Mouse (Mus musculus): ENCODE data around the gene Shisa4. TPM values are rescaled to one million over a fixed set of nuclear protein-coding genes. Genes with fewer than 3 reads are reported as not detected.
"Not testable (repeated sequence)": the region's sequence is repeated elsewhere in the genome, so short reads cannot be mapped to it uniquely, and the experiment has no call there.

Gene Shisa4
- polyA plus RNA-seq, 1 experiment from 2014 or later: 27.3 TPM

DNA sequence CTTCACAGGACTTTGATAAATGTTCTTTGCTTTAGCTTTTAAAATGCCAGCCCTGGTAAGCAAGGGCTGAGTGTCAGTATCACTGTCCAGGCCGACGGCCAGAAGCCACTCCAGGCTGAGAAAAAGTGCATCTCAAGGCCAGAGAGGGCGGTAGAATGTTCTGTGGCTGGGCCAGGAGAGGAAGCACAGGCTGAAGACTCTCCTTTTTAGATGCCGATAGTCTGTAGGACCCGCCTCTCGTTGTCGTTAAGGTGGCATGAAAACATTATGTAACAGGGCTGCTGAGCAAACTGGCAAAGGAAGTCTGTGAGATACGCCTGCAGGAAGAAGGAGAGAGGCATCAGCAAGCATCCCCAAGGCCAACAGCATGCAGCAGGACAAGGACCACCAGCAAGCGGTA, 10.1 kb upstream of the Shisa4 start:
- Histone ChIP-seq H3K4me2 (ENCODE audit: low read length) (no peak overlapping the region), H3K4me3 (ENCODE audit: low read depth, low read length) (no peak overlapping the region), H3K9me3 (ENCODE audit: control insufficient read depth, low read length) (no peaks in the 10 kb centered on the region), H3K27ac (ENCODE audit: low read depth) (no peak overlapping the region), H3K36me3 (ENCODE audit: control insufficient read depth, insufficient read depth, low read length) (peaks cover 76% of the 10 kb centered on the region), H3K4me1 (replicated peaks; ENCODE audit: control insufficient read depth, insufficient read depth, low read length) (no peaks in the 10 kb centered on the region), H3K9ac (ENCODE audit: low read length) (no peak overlapping the region), H3K27me3 (replicated peaks; ENCODE audit: control insufficient read depth, insufficient read depth, low read length) (no peaks in the 10 kb centered on the region)
- ATAC-seq (replicated peaks; ENCODE audit: low FRiP score, low TSS enrichment, low read depth) (no peak), DNase-seq (ENCODE audit: low spot score) (no peak)
- WGBS: 87% methylated on average over 9 of the region's 9 CpGs

DNA sequence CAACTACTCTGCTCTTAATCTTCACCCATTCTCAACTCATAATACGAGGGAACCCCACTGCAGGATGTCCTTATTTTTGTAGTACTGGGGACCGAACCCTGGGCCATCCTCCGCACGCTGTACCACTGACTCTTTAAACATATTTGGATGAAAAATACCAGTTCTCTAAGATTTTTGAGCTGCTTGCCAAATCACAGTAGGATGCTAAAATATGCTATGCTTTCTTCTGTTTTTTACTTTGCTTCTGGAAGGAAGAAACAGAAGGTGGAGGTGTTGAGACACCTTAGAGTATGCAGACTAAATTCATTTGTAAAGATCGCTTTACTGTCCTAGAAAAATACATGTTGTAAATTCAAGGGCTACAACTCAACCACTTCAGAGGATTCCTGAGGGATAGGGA, 9.1 kb upstream of the Shisa4 start:
- WGBS: 97% methylated on average over 5 of the region's 5 CpGs
- Histone ChIP-seq H3K4me2 (ENCODE audit: low read length) (no peak overlapping the region), H3K9me3 (ENCODE audit: control insufficient read depth, low read length) (no peaks in the 10 kb centered on the region), H3K27ac (ENCODE audit: low read depth) (no peak overlapping the region), H3K36me3 (ENCODE audit: control insufficient read depth, insufficient read depth, low read length) (peaks cover 66% of the 10 kb centered on the region), H3K27me3 (replicated peaks; ENCODE audit: control insufficient read depth, insufficient read depth, low read length) (no peaks in the 10 kb centered on the region), H3K4me1 (replicated peaks; ENCODE audit: control insufficient read depth, insufficient read depth, low read length) (no peaks in the 10 kb centered on the region), H3K9ac (ENCODE audit: low read length) (no peak overlapping the region), H3K4me3 (ENCODE audit: low read depth, low read length) (no peak overlapping the region)
- DNase-seq (ENCODE audit: low spot score): no peak
- no peak for ATAC-seq (replicated peaks; ENCODE audit: low FRiP score, low TSS enrichment, low read depth)

DNA sequence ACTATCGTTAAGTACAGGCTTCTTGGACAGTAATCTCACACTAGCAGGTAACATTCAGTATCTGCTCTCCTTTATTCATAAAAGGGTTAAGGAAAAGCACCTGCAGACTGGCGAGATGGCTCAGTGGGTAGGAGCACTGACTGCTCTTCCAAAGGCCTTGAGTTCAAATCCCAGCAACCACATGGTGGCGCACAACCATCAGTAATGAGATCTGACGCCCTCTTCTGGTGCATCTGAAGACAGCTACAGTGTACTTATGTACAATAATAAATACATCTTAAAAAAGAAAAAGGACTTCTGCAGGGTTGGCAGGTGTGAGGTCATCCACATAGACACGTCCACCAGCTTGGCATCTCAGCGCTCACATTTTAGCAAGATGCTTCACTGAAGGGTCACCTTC, 6.5 kb upstream of the Shisa4 start:
- not testable (repeated sequence) for H3K27me3 ChIP-seq (replicated peaks; ENCODE audit: control insufficient read depth, insufficient read depth, low read length); H3K9me3 ChIP-seq (ENCODE audit: control insufficient read depth, low read length); H3K9ac ChIP-seq (ENCODE audit: low read length); H3K4me3 ChIP-seq (ENCODE audit: low read depth, low read length); H3K4me2 ChIP-seq (ENCODE audit: low read length); ATAC-seq (replicated peaks; ENCODE audit: low FRiP score, low TSS enrichment, low read depth); DNase-seq (ENCODE audit: low spot score); H3K27ac ChIP-seq (ENCODE audit: low read depth); H3K4me1 ChIP-seq (replicated peaks; ENCODE audit: control insufficient read depth, insufficient read depth, low read length)
- H3K36me3 ChIP-seq (ENCODE audit: control insufficient read depth, insufficient read depth, low read length): peaks cover 40% of the 10 kb centered on the region
- WGBS: 69% methylated on average over 6 of the region's 6 CpGs

DNA sequence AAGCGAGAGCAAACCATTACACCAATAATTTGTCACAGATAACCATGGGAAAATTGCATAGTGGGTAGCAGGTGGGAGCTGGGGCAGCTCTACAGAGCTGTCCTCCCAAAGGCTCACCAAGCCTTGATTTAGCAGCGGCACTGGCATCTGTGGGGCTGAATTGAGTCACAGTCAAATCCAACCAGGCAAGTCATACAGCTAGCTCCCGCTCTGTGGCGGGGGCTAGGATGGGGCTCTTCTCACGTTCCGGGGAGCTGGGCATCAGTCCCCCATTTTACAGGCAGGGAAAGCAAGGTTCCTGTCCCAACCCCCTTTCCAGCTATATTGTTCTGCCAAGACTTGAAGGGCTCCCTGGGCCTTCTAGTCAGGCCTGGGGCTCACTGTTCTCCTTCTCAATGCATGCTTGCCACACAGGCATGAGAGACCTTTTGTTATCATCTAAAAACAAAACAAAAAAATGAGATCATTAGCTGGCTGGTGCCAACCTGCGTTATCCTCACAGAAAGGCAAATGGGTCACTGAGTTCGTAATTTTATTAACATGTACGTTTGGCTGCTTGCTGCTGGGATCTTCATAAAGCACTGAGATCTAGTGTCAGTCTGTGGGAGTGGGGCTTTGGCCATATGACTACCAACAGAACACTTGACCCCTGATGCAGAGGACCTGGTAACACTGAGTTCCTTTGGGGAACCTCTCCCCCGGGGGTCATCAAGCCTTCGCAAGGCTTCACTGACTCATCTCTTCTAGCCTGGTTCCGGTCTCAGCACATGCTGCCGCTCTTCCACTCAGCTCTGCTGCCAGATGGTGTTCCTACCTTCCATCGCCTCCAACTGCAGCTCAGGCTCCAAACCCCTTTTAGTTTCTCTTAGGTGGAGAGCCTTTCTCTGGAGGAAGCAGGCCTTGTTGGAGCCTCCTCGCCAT, 5.3 kb upstream of the Shisa4 start:
- Histone ChIP-seq H3K36me3 (ENCODE audit: control insufficient read depth, insufficient read depth, low read length) (peaks cover 28% of the 10 kb centered on the region), H3K4me1 (replicated peaks; ENCODE audit: control insufficient read depth, insufficient read depth, low read length) (no peaks in the 10 kb centered on the region), H3K27ac (ENCODE audit: low read depth) (no peak overlapping the region), H3K27me3 (replicated peaks; ENCODE audit: control insufficient read depth, insufficient read depth, low read length) (no peaks in the 10 kb centered on the region), H3K4me3 (ENCODE audit: low read depth, low read length) (no peak overlapping the region), H3K4me2 (ENCODE audit: low read length) (no peak overlapping the region), H3K9me3 (ENCODE audit: control insufficient read depth, low read length) (no peaks in the 10 kb centered on the region), H3K9ac (ENCODE audit: low read length) (no peak overlapping the region)
- DNase-seq (ENCODE audit: low spot score) (no peak), ATAC-seq (replicated peaks; ENCODE audit: low FRiP score, low TSS enrichment, low read depth) (no peak)
- 73% methylated on average over 15 of the region's 15 CpGs for WGBS

DNA sequence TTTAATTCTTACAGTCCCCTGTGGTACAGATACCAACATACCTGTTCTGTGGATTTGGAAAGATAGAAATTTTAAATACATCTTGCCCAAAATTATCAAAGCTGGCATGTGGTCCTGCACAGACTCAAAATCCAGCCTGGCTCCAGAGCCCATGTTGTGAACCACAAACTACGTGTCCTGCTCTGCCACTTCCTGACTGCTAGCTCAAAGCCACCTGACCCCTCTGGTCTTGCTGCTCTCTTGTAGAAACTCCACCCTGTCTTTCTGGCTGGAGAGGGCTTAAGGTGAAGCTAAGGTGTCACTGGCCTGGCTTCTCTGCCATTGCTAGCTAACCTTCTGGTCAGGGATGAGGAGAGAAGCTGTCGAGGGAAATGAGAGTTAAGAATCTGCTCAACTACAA, 4.0 kb upstream of the Shisa4 start:
- Histone ChIP-seq H3K9me3 (ENCODE audit: control insufficient read depth, low read length) (no peaks in the 10 kb centered on the region), H3K4me1 (replicated peaks; ENCODE audit: control insufficient read depth, insufficient read depth, low read length) (peaks cover 2% of the 10 kb centered on the region), H3K4me2 (ENCODE audit: low read length) (no peak overlapping the region), H3K36me3 (ENCODE audit: control insufficient read depth, insufficient read depth, low read length) (peaks cover 16% of the 10 kb centered on the region), H3K27ac (ENCODE audit: low read depth) (no peak overlapping the region), H3K9ac (ENCODE audit: low read length) (no peak overlapping the region), H3K27me3 (replicated peaks; ENCODE audit: control insufficient read depth, insufficient read depth, low read length) (no peaks in the 10 kb centered on the region), H3K4me3 (ENCODE audit: low read depth, low read length) (no peak overlapping the region)
- ATAC-seq (replicated peaks; ENCODE audit: low FRiP score, low TSS enrichment, low read depth) (no peak), DNase-seq (ENCODE audit: low spot score) (no peak)
- WGBS: 50% methylated on average over 2 of the region's 2 CpGs

DNA sequence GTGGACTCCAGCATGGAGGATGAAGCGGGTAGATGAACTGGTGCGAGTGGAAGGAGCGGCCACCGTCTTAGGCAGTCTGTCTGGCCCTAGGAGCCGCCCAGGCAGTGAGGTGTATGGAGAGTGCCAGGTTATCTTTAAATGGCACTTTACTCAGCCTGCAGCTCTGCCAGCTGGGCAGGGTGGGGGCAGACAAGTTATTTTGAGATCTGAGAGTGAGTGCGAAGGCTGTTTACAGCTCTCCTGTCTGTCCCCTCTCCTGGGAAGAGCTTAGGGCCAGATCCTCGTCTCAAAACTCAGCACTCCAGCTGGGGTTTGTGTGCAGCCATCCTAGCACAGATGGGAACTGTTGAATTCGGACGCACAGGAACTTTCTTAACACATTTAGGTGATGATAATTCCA, 3.5 kb upstream of the Shisa4 start:
- H3K4me3 ChIP-seq (ENCODE audit: low read depth, low read length): no peak overlapping the region
- H3K27ac ChIP-seq (ENCODE audit: low read depth): no peak overlapping the region
- no peak overlapping the region for H3K9ac ChIP-seq (ENCODE audit: low read length)
- ATAC-seq (replicated peaks; ENCODE audit: low FRiP score, low TSS enrichment, low read depth): no peak
- no peaks in the 10 kb centered on the region for H3K27me3 ChIP-seq (replicated peaks; ENCODE audit: control insufficient read depth, insufficient read depth, low read length)
- H3K4me2 ChIP-seq (ENCODE audit: low read length): no peak overlapping the region
- peaks cover 12% of the 10 kb centered on the region for H3K36me3 ChIP-seq (ENCODE audit: control insufficient read depth, insufficient read depth, low read length)
- no peaks in the 10 kb centered on the region for H3K9me3 ChIP-seq (ENCODE audit: control insufficient read depth, low read length)
- 53% methylated on average over 9 of the region's 9 CpGs for WGBS
- DNase-seq (ENCODE audit: low spot score): no peak
- peaks cover 5% of the 10 kb centered on the region for H3K4me1 ChIP-seq (replicated peaks; ENCODE audit: control insufficient read depth, insufficient read depth, low read length)

DNA sequence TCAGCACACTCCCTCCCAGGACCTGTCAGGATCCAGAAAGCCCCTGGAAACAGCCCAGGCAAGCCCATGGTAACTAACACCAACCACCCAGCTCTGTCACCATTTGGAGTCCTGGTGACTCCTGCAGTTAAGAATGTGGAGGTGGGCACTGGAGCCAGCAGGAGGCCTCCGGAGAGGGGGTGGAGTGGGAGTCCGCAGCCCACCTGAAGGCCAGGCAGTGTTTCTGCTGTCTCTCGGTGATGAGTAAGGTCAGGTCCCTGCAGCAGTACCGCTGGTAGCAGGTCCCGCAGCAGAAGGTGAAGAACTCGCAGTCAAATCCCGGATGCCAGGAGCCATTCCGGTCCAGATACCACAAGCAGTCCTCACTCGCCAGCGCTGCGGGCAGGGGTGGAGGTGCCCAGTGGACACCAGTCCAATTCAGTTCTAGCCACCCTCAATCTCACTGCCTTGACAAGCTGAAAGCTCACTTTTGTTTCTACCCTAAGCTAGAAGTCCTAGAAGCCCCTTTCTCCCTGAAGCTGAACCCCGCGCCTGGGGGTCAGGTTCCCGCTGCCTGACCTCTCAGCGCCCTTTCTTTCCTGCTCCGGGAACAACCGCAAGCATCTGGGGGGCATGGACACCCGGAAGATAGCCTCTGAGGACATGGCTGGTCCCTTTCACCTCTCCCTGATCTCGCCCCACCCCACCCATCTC, 716 bp downstream of the Shisa4 start:
- H3K27ac ChIP-seq (ENCODE audit: low read depth): peak overlapping the region; percentile 64
- no peaks in the 10 kb centered on the region for H3K9me3 ChIP-seq (ENCODE audit: control insufficient read depth, low read length)
- peak overlapping the region; percentile 56 for H3K4me3 ChIP-seq (ENCODE audit: low read depth, low read length)
- H3K4me2 ChIP-seq (ENCODE audit: low read length): peak overlapping the region; percentile 73
- peak; percentile 76 for DNase-seq (ENCODE audit: low spot score)
- H3K9ac ChIP-seq (ENCODE audit: low read length): peak overlapping the region; percentile 75
- WGBS: 2% methylated on average over 19 of the region's 19 CpGs
- peaks cover 10% of the 10 kb centered on the region for H3K4me1 ChIP-seq (replicated peaks; ENCODE audit: control insufficient read depth, insufficient read depth, low read length)
- H3K36me3 ChIP-seq (ENCODE audit: control insufficient read depth, insufficient read depth, low read length): no peaks in the 10 kb centered on the region
- H3K27me3 ChIP-seq (replicated peaks; ENCODE audit: control insufficient read depth, insufficient read depth, low read length): no peaks in the 10 kb centered on the region
- peak; percentile 24; the same call in 1 of the 2 replicates for ATAC-seq (replicated peaks; ENCODE audit: low FRiP score, low TSS enrichment, low read depth)

DNA sequence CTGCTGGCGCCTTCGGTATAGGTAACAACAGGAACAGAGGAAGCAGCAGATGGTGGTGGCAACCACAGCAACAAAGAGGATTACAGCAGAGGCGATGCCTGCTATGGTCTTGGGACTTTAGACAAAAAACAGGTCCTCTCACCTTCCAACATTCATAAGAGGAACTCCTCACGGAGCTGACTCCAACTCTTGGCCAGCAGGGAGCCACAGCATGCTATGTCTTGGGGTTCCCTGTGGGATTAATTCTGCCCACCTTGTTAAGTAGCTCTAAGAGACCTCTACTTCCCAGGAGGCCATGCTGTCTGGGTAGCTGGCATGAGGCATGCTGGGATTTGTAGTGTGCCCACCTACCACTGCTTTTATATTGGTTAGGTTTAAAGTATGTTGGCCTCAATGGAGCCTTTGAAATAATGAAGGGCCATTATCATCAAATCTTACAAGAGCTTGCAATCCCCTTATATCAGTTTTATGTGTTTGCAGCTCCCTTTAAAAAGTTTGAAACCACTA, 1.8 kb downstream of the Shisa4 start:
- ATAC-seq (replicated peaks; ENCODE audit: low FRiP score, low TSS enrichment, low read depth): no peak
- WGBS: 67% methylated on average over 4 of the region's 4 CpGs
- Histone ChIP-seq H3K4me3 (ENCODE audit: low read depth, low read length) (no peak overlapping the region), H3K27ac (ENCODE audit: low read depth) (no peak overlapping the region), H3K36me3 (ENCODE audit: control insufficient read depth, insufficient read depth, low read length) (no peaks in the 10 kb centered on the region), H3K27me3 (replicated peaks; ENCODE audit: control insufficient read depth, insufficient read depth, low read length) (no peaks in the 10 kb centered on the region), H3K9me3 (ENCODE audit: control insufficient read depth, low read length) (no peaks in the 10 kb centered on the region), H3K9ac (ENCODE audit: low read length) (no peak overlapping the region), H3K4me1 (replicated peaks; ENCODE audit: control insufficient read depth, insufficient read depth, low read length) (peaks cover 13% of the 10 kb centered on the region), H3K4me2 (ENCODE audit: low read length) (0 out of 2 replicates have a peak overlapping the region, but pooled peaks have one; percentile 14)
- DNase-seq (ENCODE audit: low spot score): no peak

All from intestine, embryonic 14.5 days (tissue).